ENCODE assay signal across 24 mouse cellular contexts in genomic region chr9:42320616-42321015, GRCm38 (mm10). TPM values are rescaled to one million over a fixed set of nuclear protein-coding genes. Genes with fewer than 3 reads are reported as not detected.
A peak's percentile ranks its signal among the peaks of the same experiment; 100 is the strongest.
DNase-seq lines count a peak whose midpoint lies in the region; ATAC-seq and TF ChIP-seq lines count a peak whose summit lies in the region.
"Had no signal": no experiment of that assay in that cellular context is flagged by ENCODE, and none has a peak within 500 bp of the region (broad histone marks: within the 10 kb centered on the region; RNA-seq: fewer than 3 reads in every experiment).

No protein-coding gene starts in this region.

- no peak for ATAC-seq in lung, embryonic 14.5 days (ENCODE audit: insufficient read depth)
- ATAC-seq: intestine, embryonic 15.5 days; midbrain, embryonic 16.5 days had no signal

- no peak overlapping the region for H3K27ac ChIP-seq in kidney, adult 2 months (ENCODE audit: insufficient read depth, low read depth, low read length)
- no peak overlapping the region for H3K27ac ChIP-seq in lung, embryonic 14.5 days (ENCODE audit: low read depth)
- H3K27ac ChIP-seq in ES-Bruce4 (ENCODE audit: insufficient read depth, low read length): no peak overlapping the region
- H3K27ac ChIP-seq: embryonic facial prominence, embryonic 15.5 days; heart, adult 2 months; heart, embryonic 15.5 days; hindbrain, embryonic 15.5 days; intestine, embryonic 15.5 days; stomach, embryonic 15.5 days had no signal

- H3K4me1 ChIP-seq in kidney, adult 2 months (ENCODE audit: control insufficient read depth, insufficient read depth, low read length): no peaks in the 10 kb centered on the region; the same call in 1 of the 2 replicates
- no peaks in the 10 kb centered on the region for H3K4me1 ChIP-seq in lung, embryonic 14.5 days (ENCODE audit: insufficient read depth)
- no peaks in the 10 kb centered on the region for H3K4me1 ChIP-seq in ES-Bruce4 (ENCODE audit: control insufficient read depth, insufficient read depth, low read length)
- H3K4me1 ChIP-seq: embryonic facial prominence, embryonic 15.5 days; hindbrain, embryonic 15.5 days; intestine, embryonic 15.5 days; stomach, embryonic 15.5 days had no signal

- no peak for TF ChIP-seq POLR2A in kidney, adult 2 months (IDR thresholded peaks at IDR 0.05; ENCODE audit: low read depth, low read length)
- TF ChIP-seq POLR2A in ES-Bruce4 (IDR thresholded peaks at IDR 0.05; ENCODE audit: insufficient read depth, low read length): no peak

- H3K9ac ChIP-seq in lung, embryonic 14.5 days: no peak overlapping the region
- H3K9ac ChIP-seq in ES-Bruce4 (ENCODE audit: low read depth, poor library complexity, severe bottlenecking): no peak overlapping the region
- H3K9ac ChIP-seq: embryonic facial prominence, embryonic 15.5 days; heart, embryonic 15.5 days; hindbrain, embryonic 15.5 days; intestine, embryonic 15.5 days; stomach, embryonic 15.5 days had no signal

- H3K9me3 ChIP-seq in lung, embryonic 14.5 days (ENCODE audit: low read depth, low read length): peaks cover 4% of the 10 kb centered on the region; the same call in 1 of the 2 replicates
- H3K9me3 ChIP-seq in ES-Bruce4 (replicated peaks; ENCODE audit: control insufficient read depth, insufficient read depth, low read length, poor library complexity, severe bottlenecking): no peaks in the 10 kb centered on the region; the same call in 1 of the 2 replicates
- H3K9me3 ChIP-seq: embryonic facial prominence, embryonic 15.5 days; heart, embryonic 15.5 days; hindbrain, embryonic 15.5 days; intestine, embryonic 15.5 days; stomach, embryonic 15.5 days had no signal

- WGBS in kidney, adult 2 months: 90% methylated on average over 7 of the region's 7 CpGs
- WGBS in lung, embryonic 14.5 days: 88% methylated on average over 7 of the region's 7 CpGs

- no peak for TF ChIP-seq EP300 in ES-Bruce4 (IDR thresholded peaks at IDR 0.05; ENCODE audit: insufficient read depth, low read depth, low read length)

- no peak overlapping the region for H3K4me3 ChIP-seq in kidney, adult 2 months (ENCODE audit: insufficient read depth, low read depth, low read length)
- no peak overlapping the region for H3K4me3 ChIP-seq in lung, embryonic 14.5 days (ENCODE audit: low read depth, low read length)
- H3K4me3 ChIP-seq in ES-Bruce4 (ENCODE audit: low read depth, low read length): no peak overlapping the region
- H3K4me3 ChIP-seq: embryonic facial prominence, embryonic 15.5 days; heart, adult 2 months; heart, embryonic 15.5 days; hindbrain, embryonic 15.5 days; intestine, embryonic 15.5 days; stomach, embryonic 15.5 days had no signal

- TF ChIP-seq CTCF in kidney, adult 2 months (conservative IDR thresholded peaks at IDR 0.05; ENCODE audit: insufficient read depth, insufficient read length, low read depth, low read length): 0 out of 2 replicates have a peak, but pooled peaks have one; percentile 2
- peak; percentile 14; the same call in 1 of the 2 replicates for TF ChIP-seq CTCF in lung, embryonic 14.5 days (IDR thresholded peaks at IDR 0.05; ENCODE audit: low read depth)
- TF ChIP-seq CTCF in ES-Bruce4 (IDR thresholded peaks at IDR 0.05; ENCODE audit: low read depth, low read length): peak; percentile 48

- H3K4me2 ChIP-seq in lung, embryonic 14.5 days: no peak overlapping the region
- H3K4me2 ChIP-seq: embryonic facial prominence, embryonic 15.5 days; heart, embryonic 15.5 days; hindbrain, embryonic 15.5 days; intestine, embryonic 15.5 days; stomach, embryonic 15.5 days had no signal

- no peak for DNase-seq in kidney, adult 2 months
- no peak for DNase-seq in kidney, postnatal 4 days
- DNase-seq in lung, embryonic 14.5 days: no peak
- no peak for DNase-seq in lung, postnatal 14 days
- DNase-seq in R1 (ENCODE audit: low read depth, low spot score): peak; percentile 58
- no peak for DNase-seq in adrenal gland, adult 8-10 months
- DNase-seq: adrenal gland, postnatal 10 days; cerebellum, adult 2 months; cerebellum, postnatal 36 days; gastrocnemius, postnatal 25 days; heart, adult 2 months; heart, postnatal 4 days; kidney, adult 9 months; kidney, postnatal 14 days; liver; lung, adult 2 months; lung, postnatal 36 days had no signal

- H3K36me3 ChIP-seq in kidney, adult 2 months (ENCODE audit: control insufficient read depth, insufficient read depth, low read length): no peaks in the 10 kb centered on the region
- no peaks in the 10 kb centered on the region for H3K36me3 ChIP-seq in lung, embryonic 14.5 days (ENCODE audit: insufficient read depth)
- H3K36me3 ChIP-seq in ES-Bruce4 (ENCODE audit: control insufficient read depth, insufficient read depth, low read length, poor library complexity, severe bottlenecking): no peaks in the 10 kb centered on the region
- H3K36me3 ChIP-seq: embryonic facial prominence, embryonic 15.5 days; heart, embryonic 15.5 days; hindbrain, embryonic 15.5 days; intestine, embryonic 15.5 days; stomach, embryonic 15.5 days had no signal

- H3K27me3 ChIP-seq in kidney, adult 2 months (replicated peaks; ENCODE audit: control insufficient read depth, insufficient read depth, low read length): no peaks in the 10 kb centered on the region
- 0 out of 2 replicates have a peak, but pooled peaks cover 4% of the 10 kb centered on the region for H3K27me3 ChIP-seq in lung, embryonic 14.5 days (ENCODE audit: insufficient read depth, low read length)
- no peaks in the 10 kb centered on the region for H3K27me3 ChIP-seq in ES-Bruce4 (ENCODE audit: control insufficient read depth, insufficient read depth, low read length, poor library complexity, severe bottlenecking)
- H3K27me3 ChIP-seq: hindbrain, embryonic 15.5 days; stomach, embryonic 15.5 days had no signal

RNA-seq across cellular contexts. Expression of gene Sc5d, which starts 56.6 kb away (rescaled TPM):
- 55.2 and 61.9 TPM in 2 replicates for polyA plus RNA-seq in kidney, adult 2 months (2012; rRNA removed)
- 40.0 and 47.8 TPM in 2 replicates for polyA plus RNA-seq in lung, embryonic 14.5 days (2014; fragmentation: Nextera tagmentation; extraction: Ambion mirVana)
- polyA plus RNA-seq in ES-Bruce4 (2011; ENCODE audit: insufficient read depth, insufficient read length, low read depth, missing spikeins): 46.1 and 49.2 TPM in 2 replicates
- total RNA-seq in adrenal gland, adult 8-10 months (2022): 100 to 1,000 TPM in 1 of 4 experiments, 10 to 100 TPM in 3; 66.2 to 126 (median 84.4) TPM
